In genomic region chr14:13770686-13771085, GRCm38 (mm10) we compare ENCODE assay signal across 8 mouse cellular contexts.
DNase-seq lines count a peak whose midpoint lies in the region; ATAC-seq lines count a peak whose summit lies in the region.
"Had no signal": no experiment of that assay in that cellular context is flagged by ENCODE, and none has a peak within 500 bp of the region (broad histone marks: within the 10 kb centered on the region; RNA-seq: fewer than 3 reads in every experiment).

No protein-coding gene starts in this region.

- H3K27me3 ChIP-seq in hindbrain, embryonic 13.5 days: no peaks in the 10 kb centered on the region
- no peaks in the 10 kb centered on the region for H3K27me3 ChIP-seq in midbrain, embryonic 13.5 days
- no peaks in the 10 kb centered on the region for H3K27me3 ChIP-seq in heart, embryonic 10.5 days (ENCODE audit: insufficient read depth, poor library complexity, severe bottlenecking)
- H3K27me3 ChIP-seq: liver, embryonic 15.5 days had no signal

- DNase-seq in R1 (ENCODE audit: low read depth, low spot score): peak; percentile 67
- peak; percentile 77 for DNase-seq in embryo, embryonic 10 days (ENCODE audit: low spot score)
- no peak for DNase-seq in gastrocnemius, postnatal 36 days
- DNase-seq in heart, embryonic 10.5 days (ENCODE audit: low spot score): no peak

- H3K4me1 ChIP-seq in hindbrain, embryonic 13.5 days (replicated peaks): peaks cover 14% of the 10 kb centered on the region
- peaks cover 19% of the 10 kb centered on the region for H3K4me1 ChIP-seq in midbrain, embryonic 13.5 days (replicated peaks)
- H3K4me1 ChIP-seq in heart, embryonic 10.5 days: no peaks in the 10 kb centered on the region
- H3K4me1 ChIP-seq: liver, embryonic 15.5 days had no signal

- H3K27ac ChIP-seq in hindbrain, embryonic 13.5 days: peak overlapping the region; percentile 58
- peak overlapping the region; percentile 37; the same call in 1 of the 2 replicates for H3K27ac ChIP-seq in midbrain, embryonic 13.5 days
- no peak overlapping the region for H3K27ac ChIP-seq in heart, embryonic 10.5 days
- H3K27ac ChIP-seq: liver, embryonic 15.5 days had no signal

- peak; percentile 95 for ATAC-seq in hindbrain, embryonic 13.5 days (ENCODE audit: low FRiP score)
- peak; percentile 95 for ATAC-seq in midbrain, embryonic 13.5 days
- no peak for ATAC-seq in megakaryocyte progenitor cell, adult 5-6 weeks (replicated peaks; ENCODE audit: poor library complexity)

- no peak overlapping the region for H3K4me2 ChIP-seq in hindbrain, embryonic 13.5 days
- H3K4me2 ChIP-seq in midbrain, embryonic 13.5 days (replicated peaks): no peak overlapping the region
- H3K4me2 ChIP-seq: liver, embryonic 15.5 days had no signal

- H3K9me3 ChIP-seq in hindbrain, embryonic 13.5 days: no peaks in the 10 kb centered on the region
- no peaks in the 10 kb centered on the region for H3K9me3 ChIP-seq in midbrain, embryonic 13.5 days
- H3K9me3 ChIP-seq in heart, embryonic 10.5 days: no peaks in the 10 kb centered on the region
- H3K9me3 ChIP-seq: liver, embryonic 15.5 days had no signal

- no peak overlapping the region for H3K4me3 ChIP-seq in hindbrain, embryonic 13.5 days
- H3K4me3 ChIP-seq in midbrain, embryonic 13.5 days (replicated peaks): no peak overlapping the region
- H3K4me3 ChIP-seq in heart, embryonic 10.5 days: no peak overlapping the region
- H3K4me3 ChIP-seq: liver, embryonic 15.5 days had no signal

- H3K9ac ChIP-seq in hindbrain, embryonic 13.5 days: no peak overlapping the region
- H3K9ac ChIP-seq in midbrain, embryonic 13.5 days (replicated peaks): no peak overlapping the region
- H3K9ac ChIP-seq: liver, embryonic 15.5 days had no signal

- 0% methylated on average over 1 of the region's 1 CpGs for WGBS in hindbrain, embryonic 13.5 days
- WGBS in midbrain, embryonic 13.5 days: 0% methylated on average over 1 of the region's 1 CpGs
- WGBS in heart, embryonic 10.5 days: 17% methylated on average over 1 of the region's 1 CpGs

- H3K36me3 ChIP-seq in hindbrain, embryonic 13.5 days: no peaks in the 10 kb centered on the region
- H3K36me3 ChIP-seq in midbrain, embryonic 13.5 days: no peaks in the 10 kb centered on the region
- no peaks in the 10 kb centered on the region for H3K36me3 ChIP-seq in heart, embryonic 10.5 days
- H3K36me3 ChIP-seq: liver, embryonic 15.5 days had no signal

- intact Hi-C loops in gastrocnemius, postnatal 36 days (cut with DNase I): no loop called here

Comparison
In these comparisons a context has a peak if more than half of its experiments do, and no peak if none do; other contexts are left out.
1. DNase-seq: peak in R1 (single experiment) and embryo, embryonic 10 days (single experiment); none in gastrocnemius, postnatal 36 days (0 of 2) and heart, embryonic 10.5 days (single experiment).